Mouse (Mus musculus): ENCODE results near the gene Col25a1. TPM values are rescaled to one million over a fixed set of nuclear protein-coding genes. Genes with fewer than 3 reads are reported as not detected.

Gene Col25a1
- total and polyA plus RNA-seq, 2 experiments from 2014 or later, result 10.6 to 28.0 TPM

- Histone ChIP-seq H3K4me1 (ENCODE audit: insufficient read depth, low read length) (peaks cover 9% of the 10 kb centered on the region; the same call in 1 of the 2 replicates), H3K9me3 (ENCODE audit: low read length) (no peaks in the 10 kb centered on the region), H3K36me3 (ENCODE audit: insufficient read depth, low read length) (no peaks in the 10 kb centered on the region), H3K4me2 (ENCODE audit: low read depth, low read length, poor library complexity, severe bottlenecking) (no peak overlapping the region), H3K27me3 (ENCODE audit: insufficient read depth, low read length) (no peaks in the 10 kb centered on the region), H3K9ac (replicated peaks; ENCODE audit: low read length, poor library complexity, severe bottlenecking) (no peak overlapping the region), H3K4me3 (ENCODE audit: low read depth, low read length) (no peak overlapping the region), H3K27ac (ENCODE audit: low read depth, low read length) (0 out of 2 replicates have a peak overlapping the region, but pooled peaks have one; percentile 0)
- no peak for TF ChIP-seq CTCF (IDR thresholded peaks at IDR 0.05)
- WGBS, result 38% methylated on average over 10 of the region's 10 CpGs
- DNase-seq (ENCODE audit: low spot score), result peak; percentile 15
- no peak for ATAC-seq (ENCODE audit: low FRiP score)
Measured at GRCm38 (mm10) chr3:130278298-130279050, 147.2 kb downstream of the Col25a1 start.

DNA sequence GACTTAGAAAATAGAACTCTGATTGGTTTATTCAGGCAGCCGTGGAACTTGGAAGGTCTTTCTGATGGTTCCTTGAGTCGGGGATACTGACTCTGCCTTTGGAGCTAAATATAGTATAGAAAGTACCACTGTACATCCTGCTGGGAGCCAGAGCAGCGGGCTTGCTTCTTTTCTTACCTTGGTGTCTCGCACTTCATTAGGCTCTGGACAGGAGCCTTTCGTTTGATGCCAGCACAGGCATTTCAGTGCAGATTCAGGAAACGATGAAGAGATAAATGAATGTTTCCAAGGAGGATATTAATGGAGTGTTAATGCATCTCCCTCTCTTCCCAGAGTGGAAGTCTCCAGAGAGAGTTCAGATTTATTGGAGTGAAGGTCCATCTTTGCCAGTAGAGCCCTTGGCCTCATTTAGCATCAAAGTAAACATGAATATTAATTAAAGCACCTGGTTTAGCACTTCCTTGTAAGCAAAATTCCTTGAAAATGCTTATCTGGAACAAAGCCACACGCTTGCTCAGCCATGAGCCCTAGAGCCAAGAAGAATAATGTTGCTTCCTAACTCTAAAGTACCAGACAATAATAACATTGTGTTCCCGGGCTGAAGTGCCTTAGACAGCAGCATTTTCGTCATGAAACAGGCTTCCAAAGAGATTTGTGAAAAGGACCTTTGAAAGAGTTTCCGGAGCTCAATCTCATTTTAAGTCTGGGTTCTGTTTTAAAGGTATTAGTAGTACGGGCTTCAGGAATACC lies 151.9 kb downstream of the Col25a1 start:
- 48% methylated on average over 11 of the region's 11 CpGs for WGBS
- peaks cover 8% of the 10 kb centered on the region; the same call in 1 of the 2 replicates for H3K4me1 ChIP-seq (ENCODE audit: insufficient read depth, low read length)
- ATAC-seq (ENCODE audit: low FRiP score) (no peak), DNase-seq (ENCODE audit: low spot score) (no peak)
- H3K4me2 ChIP-seq (ENCODE audit: low read depth, low read length, poor library complexity, severe bottlenecking), result no peak overlapping the region
- H3K9ac ChIP-seq (replicated peaks; ENCODE audit: low read length, poor library complexity, severe bottlenecking), result no peak overlapping the region
- no peaks in the 10 kb centered on the region for H3K27me3 ChIP-seq (ENCODE audit: insufficient read depth, low read length)
- H3K27ac ChIP-seq (ENCODE audit: low read depth, low read length), result 0 out of 2 replicates have a peak overlapping the region, but pooled peaks have one; percentile 12
- no peaks in the 10 kb centered on the region for H3K36me3 ChIP-seq (ENCODE audit: insufficient read depth, low read length)
- H3K4me3 ChIP-seq (ENCODE audit: low read depth, low read length), result no peak overlapping the region
- H3K9me3 ChIP-seq (ENCODE audit: low read length), result no peaks in the 10 kb centered on the region
- TF ChIP-seq CTCF (IDR thresholded peaks at IDR 0.05), result no peak

GRCm38 (mm10) chr3:130288102-130288501 lies 156.8 kb downstream of the Col25a1 start:
- no peaks in the 10 kb centered on the region for H3K9me3 ChIP-seq (ENCODE audit: low read length)
- ATAC-seq (ENCODE audit: low FRiP score), result no peak
- no peak for TF ChIP-seq CTCF (IDR thresholded peaks at IDR 0.05)

DNA sequence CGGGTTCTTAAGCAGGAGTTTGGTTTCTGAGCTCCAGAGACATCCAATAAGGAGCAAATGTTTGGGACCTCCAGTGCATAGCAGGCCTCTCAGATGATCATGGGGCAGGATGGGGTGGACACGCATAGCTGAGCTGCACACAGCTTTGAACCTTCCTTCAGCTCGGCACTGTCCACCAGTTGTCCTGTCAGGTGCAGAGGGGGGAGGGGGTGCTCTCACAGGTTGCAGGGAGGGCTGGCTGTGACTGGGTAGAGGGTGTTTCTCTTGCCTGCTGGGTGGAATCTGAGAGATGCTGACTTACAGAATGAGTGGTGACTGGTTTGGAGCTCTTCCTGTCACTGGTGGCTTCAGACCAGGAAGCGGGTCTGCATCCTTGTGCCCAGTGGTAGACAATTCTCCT lies 157.5 kb downstream of the Col25a1 start:
- Histone ChIP-seq H3K36me3 (ENCODE audit: insufficient read depth, low read length) (no peaks in the 10 kb centered on the region), H3K9me3 (ENCODE audit: low read length) (no peaks in the 10 kb centered on the region), H3K27me3 (ENCODE audit: insufficient read depth, low read length) (no peaks in the 10 kb centered on the region), H3K4me2 (ENCODE audit: low read depth, low read length, poor library complexity, severe bottlenecking) (no peak overlapping the region), H3K4me3 (ENCODE audit: low read depth, low read length) (no peak overlapping the region), H3K9ac (replicated peaks; ENCODE audit: low read length, poor library complexity, severe bottlenecking) (no peak overlapping the region), H3K4me1 (ENCODE audit: insufficient read depth, low read length) (no peaks in the 10 kb centered on the region), H3K27ac (ENCODE audit: low read depth, low read length) (no peak overlapping the region)
- WGBS, result 57% methylated on average over 4 of the region's 4 CpGs
- ATAC-seq (ENCODE audit: low FRiP score), result no peak
- DNase-seq (ENCODE audit: low spot score), result no peak
- TF ChIP-seq CTCF (IDR thresholded peaks at IDR 0.05), result no peak

More at GRCm38 (mm10) chr3:130288102-130288501, 156.8 kb downstream of the Col25a1 start:
- WGBS, result 31% methylated on average over 2 of the region's 2 CpGs
- Histone ChIP-seq H3K4me1 (ENCODE audit: insufficient read depth, low read length) (peaks cover 2% of the 10 kb centered on the region; the same call in 1 of the 2 replicates), H3K9ac (replicated peaks; ENCODE audit: low read length, poor library complexity, severe bottlenecking) (no peak overlapping the region), H3K27ac (ENCODE audit: low read depth, low read length) (no peak overlapping the region), H3K4me3 (ENCODE audit: low read depth, low read length) (no peak overlapping the region), H3K27me3 (ENCODE audit: insufficient read depth, low read length) (no peaks in the 10 kb centered on the region), H3K4me2 (ENCODE audit: low read depth, low read length, poor library complexity, severe bottlenecking) (no peak overlapping the region), H3K36me3 (ENCODE audit: insufficient read depth, low read length) (no peaks in the 10 kb centered on the region)
- no peak for DNase-seq (ENCODE audit: low spot score)

- ATAC-seq (ENCODE audit: low FRiP score) (no peak), DNase-seq (ENCODE audit: low spot score) (no peak)
- Histone ChIP-seq H3K27ac (ENCODE audit: low read depth, low read length) (no peak overlapping the region), H3K4me3 (ENCODE audit: low read depth, low read length) (no peak overlapping the region), H3K4me2 (ENCODE audit: low read depth, low read length, poor library complexity, severe bottlenecking) (no peak overlapping the region), H3K9me3 (ENCODE audit: low read length) (no peaks in the 10 kb centered on the region), H3K4me1 (ENCODE audit: insufficient read depth, low read length) (no peaks in the 10 kb centered on the region), H3K36me3 (ENCODE audit: insufficient read depth, low read length) (no peaks in the 10 kb centered on the region), H3K9ac (replicated peaks; ENCODE audit: low read length, poor library complexity, severe bottlenecking) (no peak overlapping the region), H3K27me3 (ENCODE audit: insufficient read depth, low read length) (no peaks in the 10 kb centered on the region)
- 69% methylated on average over 3 of the region's 3 CpGs for WGBS
- TF ChIP-seq CTCF (IDR thresholded peaks at IDR 0.05), result no peak
Measured at GRCm38 (mm10) chr3:130289220-130289619, 157.9 kb downstream of the Col25a1 start.

DNA sequence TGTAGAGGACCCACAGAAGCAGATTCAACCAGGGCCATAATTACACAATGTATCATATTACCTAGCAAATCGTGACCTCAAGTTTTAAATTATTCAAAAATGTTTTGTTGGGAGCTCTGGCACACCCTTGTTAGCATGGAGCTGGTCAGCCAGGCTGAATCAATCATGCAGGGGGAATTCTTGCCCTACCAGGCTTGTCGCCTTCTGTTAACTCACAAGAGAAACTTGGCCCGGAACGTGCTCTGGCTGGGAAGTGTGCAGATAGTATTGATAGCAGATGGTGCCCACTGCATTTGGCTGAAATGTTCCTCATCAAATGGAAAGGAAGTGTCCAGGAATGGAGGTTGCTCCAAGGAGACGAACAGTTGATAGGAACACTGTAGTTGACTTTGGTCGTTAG lies 158.9 kb downstream of the Col25a1 start:
- Histone ChIP-seq H3K9ac (replicated peaks; ENCODE audit: low read length, poor library complexity, severe bottlenecking) (no peak overlapping the region), H3K9me3 (ENCODE audit: low read length) (no peaks in the 10 kb centered on the region), H3K27me3 (ENCODE audit: insufficient read depth, low read length) (no peaks in the 10 kb centered on the region), H3K4me1 (ENCODE audit: insufficient read depth, low read length) (no peaks in the 10 kb centered on the region), H3K4me3 (ENCODE audit: low read depth, low read length) (no peak overlapping the region), H3K36me3 (ENCODE audit: insufficient read depth, low read length) (no peaks in the 10 kb centered on the region), H3K4me2 (ENCODE audit: low read depth, low read length, poor library complexity, severe bottlenecking) (no peak overlapping the region), H3K27ac (ENCODE audit: low read depth, low read length) (no peak overlapping the region)
- 72% methylated on average over 6 of the region's 6 CpGs for WGBS
- TF ChIP-seq CTCF (IDR thresholded peaks at IDR 0.05), result no peak
- no peak for ATAC-seq (ENCODE audit: low FRiP score)
- DNase-seq (ENCODE audit: low spot score), result peak; percentile 86
